Mouse (Mus musculus) gastrocnemius, adult 2 months (tissue): ENCODE measurements around the gene Med19. TPM values are rescaled to one million over a fixed set of nuclear protein-coding genes. Genes with fewer than 3 reads are reported as not detected.

ENCODE experiments used
- DNase-seq: peaks from one replicate; pipeline ENCODE4 v3.0.0; 2022
- H3K27ac ChIP-seq: fragments of 200-600 bp; 2 replicates; pipeline ENCODE4 v1.8.1; 2022; ENCODE audit warnings: mild to moderate bottlenecking
- H3K4me3 ChIP-seq: fragments of 200-600 bp; 2 replicates; pipeline ENCODE4 v1.8.1; 2022; ENCODE audit warnings: mild to moderate bottlenecking, moderate library complexity
- CTCF ChIP-seq: fragments of 200-600 bp; IDR thresholded peaks from 2 replicates; pipeline ENCODE4 v1.8.1; 2022; ENCODE audit warnings: antibody characterized with exemption, mild to moderate bottlenecking, moderate library complexity
- intact Hi-C: fragments of 180-260 bp; cut with DNase I; formaldehyde crosslinking; loops from one replicate; pipeline ENCODE4 v1.15.1; 2025
- total RNA-seq, 2 experiments: library from RNA; stranded (reverse); gene quantifications; 2 replicates each; pipeline ENCODE4 v1.2.3; 2021

Gene Med19
- total RNA-seq, 2 experiments from 2014 or later, result 6.8 to 7.9 TPM

DNA sequence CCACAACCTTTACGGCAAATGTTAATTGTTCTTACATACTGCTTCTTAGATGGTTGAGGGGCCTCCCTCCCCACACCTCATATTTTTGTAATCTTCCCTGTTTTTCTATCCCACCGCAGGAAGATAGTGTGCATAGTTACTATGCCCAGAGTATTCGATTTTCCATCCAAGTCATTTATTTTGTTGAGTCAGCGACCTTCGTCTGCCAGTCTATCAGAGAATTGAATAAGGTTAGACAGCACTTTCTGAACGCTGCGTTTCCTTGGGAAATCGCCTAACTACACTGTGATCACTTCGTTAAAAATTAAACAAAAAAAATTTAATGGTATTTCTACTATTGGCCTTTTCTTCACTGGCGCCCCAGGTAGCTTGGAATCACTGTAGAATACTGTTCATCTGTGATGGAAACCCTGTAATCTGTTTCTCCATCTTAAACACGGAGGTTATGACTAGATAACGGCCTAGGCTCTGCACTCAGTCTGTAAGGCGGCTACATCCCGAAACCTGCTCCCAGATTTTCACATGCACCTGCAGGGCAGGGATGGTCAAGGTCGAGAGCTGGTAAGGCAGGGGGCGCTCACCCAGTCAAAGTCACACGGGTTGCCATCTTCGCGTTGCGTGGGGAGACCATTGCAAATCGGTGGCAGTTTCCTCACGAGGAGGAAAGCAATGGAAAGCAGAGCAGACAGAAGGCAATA, 783 bp upstream of the Med19 start:
- DNase-seq, result no peak
- intact Hi-C loops, result loop anchor here (5.0 kb wide), 1 partner anchor 35 kb away; no protein-coding TSS in a partner anchor
- Histone ChIP-seq H3K4me3 (peak overlapping the region; percentile 73), H3K27ac (peak overlapping the region; percentile 70)
- peak; percentile 47 for TF ChIP-seq CTCF

DNA sequence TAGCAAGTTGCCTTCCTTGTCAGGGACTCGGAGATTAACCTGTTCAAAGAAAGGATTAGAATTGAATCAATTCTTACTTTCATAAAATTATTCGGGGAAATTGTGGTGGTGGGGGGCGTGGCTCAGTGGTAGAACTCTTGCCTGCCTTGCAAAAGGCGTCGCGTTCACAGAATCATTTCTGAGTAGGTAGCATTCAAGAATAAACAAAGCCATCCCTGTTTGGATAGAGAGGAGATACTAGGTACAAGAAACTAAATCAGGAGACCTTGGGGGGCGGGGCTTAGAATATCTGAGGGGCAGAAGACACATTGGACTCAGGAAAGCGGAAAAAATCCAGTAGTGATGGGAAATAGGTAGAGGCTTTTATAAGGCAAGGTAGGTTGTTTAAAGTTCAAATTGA, 814 bp downstream of the Med19 start, which contains the start of gene Tmx2:
Gene Tmx2 (minus strand): TSS at position 125 of the 400 bp plus-strand sequence.
- no peak for TF ChIP-seq CTCF
- Histone ChIP-seq H3K27ac (peak within 1 kb of the TSS; percentile 87), H3K4me3 (peak within 1 kb of the TSS; percentile 89)
- intact Hi-C loops, result loop anchor here (5.0 kb wide), 1 partner anchor 33 kb away; no protein-coding TSS in a partner anchor
- no peak for DNase-seq

DNA sequence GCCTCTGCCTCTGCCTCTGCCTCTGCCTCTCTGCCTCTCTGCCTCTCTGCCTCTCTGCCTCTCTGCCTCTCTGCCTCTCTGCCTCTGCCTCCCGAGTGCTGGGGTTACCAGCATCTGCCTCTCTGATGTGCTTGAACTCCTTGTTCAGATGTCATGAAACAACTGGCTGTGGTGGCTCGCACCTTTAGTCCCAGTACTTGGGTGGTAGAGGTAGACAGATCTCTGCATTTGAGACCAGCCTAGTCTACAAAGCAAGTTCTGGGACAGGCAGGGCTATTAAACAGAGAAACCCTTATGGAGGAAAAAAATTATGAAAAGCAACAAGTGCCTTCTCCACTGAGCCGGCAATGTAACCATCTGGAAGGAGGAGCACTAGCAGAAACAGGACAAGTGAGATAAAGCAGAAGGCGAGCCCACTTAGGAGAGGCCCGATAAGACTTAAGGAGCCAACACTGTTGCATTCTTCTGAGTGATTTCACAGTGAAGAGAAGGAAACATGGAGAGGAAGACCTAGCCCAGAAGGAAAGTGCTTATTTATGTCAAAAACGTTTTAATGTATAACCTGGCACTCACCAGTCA, 4.5 kb downstream of the Med19 start:
- H3K27ac ChIP-seq, result no peak overlapping the region
- DNase-seq, result no peak
- no peak for TF ChIP-seq CTCF
- no peak overlapping the region for H3K4me3 ChIP-seq
- intact Hi-C loops, result no loop called here

DNA sequence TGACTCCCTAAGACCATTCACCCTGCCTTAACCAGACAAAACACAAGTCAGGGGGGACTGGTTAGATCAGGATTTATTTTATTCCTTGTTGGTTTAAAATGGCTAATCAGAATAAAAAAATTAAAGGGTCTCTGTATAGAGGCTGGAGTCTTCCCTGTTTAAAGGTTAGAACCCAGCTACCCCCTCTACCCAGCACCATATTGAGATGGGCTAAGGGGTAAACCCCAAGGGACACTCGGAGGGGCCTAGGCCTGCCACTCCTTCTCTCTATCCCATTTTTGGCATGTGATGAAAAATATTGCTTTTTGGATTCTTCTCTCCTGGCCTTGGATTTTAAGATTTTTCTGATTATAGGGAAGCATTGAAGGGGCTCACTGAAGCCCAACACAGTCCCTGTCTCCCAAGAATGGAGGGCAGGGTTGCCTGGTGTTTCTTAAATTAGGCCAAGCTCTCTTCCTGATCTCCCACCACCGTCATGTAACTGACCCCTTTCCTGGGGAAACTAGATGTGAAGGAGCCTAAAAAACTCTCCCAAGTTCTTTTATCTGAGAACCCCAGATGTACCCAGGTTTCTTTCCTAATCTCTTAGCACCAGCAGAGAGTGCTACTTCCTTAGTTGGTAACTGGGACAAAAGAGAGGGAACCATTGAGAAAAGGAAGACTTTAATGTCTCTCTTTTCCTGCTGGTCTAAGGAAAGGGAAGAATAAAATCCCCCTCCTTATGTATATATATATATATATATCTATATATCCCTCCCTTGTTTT, 10.1 kb downstream of the Med19 start:
- Histone ChIP-seq H3K4me3 (no peak overlapping the region), H3K27ac (no peak overlapping the region)
- TF ChIP-seq CTCF, result no peak
- intact Hi-C loops, result no loop called here
- DNase-seq, result no peak

DNA sequence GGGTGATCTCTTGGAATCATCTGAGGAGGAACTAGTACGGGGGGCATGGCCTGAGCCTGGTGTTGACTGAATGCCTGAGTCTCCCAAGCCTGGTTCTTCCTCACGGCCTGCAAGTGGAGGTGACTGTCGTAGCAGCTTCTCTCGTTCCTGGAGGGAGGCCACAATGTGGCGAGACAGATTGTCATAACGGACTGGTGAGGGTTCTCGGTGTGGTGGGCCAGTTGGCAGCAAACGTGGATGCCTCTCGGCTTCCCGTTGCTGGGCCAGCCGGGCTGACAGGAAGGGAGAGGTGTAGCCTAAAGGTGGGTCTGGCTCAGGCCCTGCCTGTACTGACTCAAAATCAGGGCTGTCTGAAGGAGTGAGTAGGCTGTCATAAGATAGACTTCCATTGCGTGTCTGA, 11.8 kb downstream of the Med19 start:
- intact Hi-C loops, result no loop called here
- TF ChIP-seq CTCF, result no peak
- no peak for DNase-seq
- no peak overlapping the region for H3K27ac ChIP-seq
- H3K4me3 ChIP-seq, result no peak overlapping the region

DNA sequence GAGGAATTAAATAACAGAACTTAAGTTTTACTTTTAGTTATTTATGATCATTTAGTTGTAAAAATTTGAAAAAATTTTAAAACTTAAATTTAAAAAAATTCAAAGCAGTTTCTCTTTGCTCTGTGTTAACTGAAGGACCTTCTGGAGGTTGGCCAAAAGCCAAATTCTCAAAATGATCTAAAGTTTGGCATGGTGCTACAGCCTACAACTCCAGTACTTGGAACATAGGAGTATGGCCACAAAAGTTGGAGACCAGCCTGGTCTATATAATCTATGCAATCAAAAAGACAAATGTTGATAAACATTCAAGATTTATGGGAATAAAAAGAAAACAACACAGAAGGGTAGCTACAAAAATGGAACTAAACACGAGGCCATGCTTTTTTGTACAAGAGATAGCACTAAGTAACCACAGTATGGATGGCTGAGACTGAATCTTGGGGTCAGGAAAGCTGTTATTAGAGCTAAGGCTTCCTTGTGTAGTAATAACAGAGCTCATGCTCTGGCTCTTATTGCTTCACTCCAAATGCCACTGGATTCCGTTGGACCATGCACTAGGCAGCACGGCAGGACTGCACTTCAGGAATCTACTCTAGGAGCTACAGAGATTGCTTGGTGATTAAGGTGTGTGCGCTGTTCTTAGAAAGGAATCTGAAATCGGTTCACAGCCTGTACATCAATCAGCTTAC, 16.9 kb downstream of the Med19 start:
- no peak for TF ChIP-seq CTCF
- intact Hi-C loops, result no loop called here
- no peak overlapping the region for H3K4me3 ChIP-seq
- H3K27ac ChIP-seq, result no peak overlapping the region
- no peak for DNase-seq

DNA sequence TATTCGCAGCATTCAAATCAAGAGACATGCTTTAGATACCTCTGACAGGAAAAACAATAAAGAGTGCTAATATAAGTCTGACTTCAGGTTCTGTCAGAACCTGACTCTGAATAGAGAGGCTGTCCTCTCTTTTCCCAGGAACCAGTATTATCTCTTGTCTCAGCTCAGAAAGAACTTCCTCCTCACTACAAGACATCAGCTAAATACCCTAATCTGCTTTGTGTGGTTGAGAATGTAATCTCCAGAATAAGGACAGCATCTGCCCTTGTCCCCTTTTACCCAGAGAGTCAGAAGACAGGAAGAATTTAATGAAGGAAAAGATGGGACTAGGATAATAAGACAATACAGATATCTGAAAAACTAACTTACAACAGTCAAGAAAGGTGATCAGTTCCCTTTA, 25.3 kb downstream of the Med19 start:
- intact Hi-C loops, result no loop called here
- DNase-seq, result no peak
- Histone ChIP-seq H3K27ac (no peak overlapping the region), H3K4me3 (no peak overlapping the region)
- no peak for TF ChIP-seq CTCF

DNA sequence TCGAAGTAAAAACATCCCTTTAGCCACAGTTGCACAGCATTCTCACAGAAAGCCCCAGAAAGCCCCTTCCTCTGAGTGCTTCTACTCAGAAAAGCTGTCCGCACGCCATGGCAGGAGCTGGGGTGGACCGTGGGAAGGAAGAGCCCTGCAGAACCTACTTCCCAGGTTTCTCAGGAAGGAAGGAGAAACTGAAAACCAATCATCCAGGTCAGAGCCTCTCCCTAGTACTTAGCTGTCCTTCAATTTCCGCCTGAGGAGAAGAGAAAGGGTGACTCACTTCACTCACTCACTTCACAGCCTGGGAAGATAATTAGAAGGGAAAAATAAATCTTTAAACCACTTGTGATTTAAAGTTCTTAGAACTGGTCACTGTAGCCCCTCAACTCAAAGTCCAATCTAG, 26.1 kb downstream of the Med19 start:
- no peak for DNase-seq
- no peak overlapping the region for H3K4me3 ChIP-seq
- intact Hi-C loops, result no loop called here
- no peak overlapping the region for H3K27ac ChIP-seq
- TF ChIP-seq CTCF, result no peak

DNA sequence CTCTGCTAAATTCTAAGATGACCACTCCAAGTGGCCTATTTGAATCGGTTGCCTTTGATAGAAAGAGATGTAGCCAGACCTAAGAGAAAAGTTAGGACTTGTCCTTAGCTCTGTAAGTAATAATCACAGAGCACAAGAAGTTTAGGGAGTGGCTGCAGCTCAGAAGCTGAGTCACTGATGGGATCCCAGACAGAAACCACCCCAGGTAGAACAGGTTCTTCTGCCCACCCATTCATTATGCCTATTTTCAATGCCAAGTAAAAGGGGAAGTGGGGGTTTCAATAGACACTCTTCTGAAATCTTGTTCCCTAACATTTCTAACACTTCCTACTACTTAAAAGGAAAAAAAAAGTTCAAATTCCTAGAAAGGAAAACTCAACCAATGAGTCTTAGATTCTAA, 27.1 kb downstream of the Med19 start:
- Histone ChIP-seq H3K4me3 (no peak overlapping the region), H3K27ac (no peak overlapping the region)
- DNase-seq, result no peak
- TF ChIP-seq CTCF, result no peak
- intact Hi-C loops, result no loop called here

DNA sequence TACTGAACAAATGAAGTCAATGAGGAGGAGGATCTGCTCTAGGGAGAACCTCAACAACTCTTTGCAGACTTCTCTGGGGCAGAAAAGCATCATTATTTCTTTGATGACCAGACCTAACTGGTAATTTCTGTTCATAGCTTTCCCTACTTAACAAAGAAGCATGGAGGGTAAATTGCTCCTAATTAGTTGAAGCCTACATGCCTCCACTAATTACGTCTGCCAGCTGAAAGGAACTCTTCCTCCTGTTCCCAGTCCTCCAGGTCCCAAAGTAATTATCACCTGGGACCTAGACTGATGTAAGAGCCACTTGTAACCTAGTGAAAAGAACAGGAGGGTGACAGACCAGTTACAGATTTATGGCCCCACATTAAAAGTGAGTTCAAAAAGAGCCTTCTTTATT, 29.3 kb downstream of the Med19 start:
- no peak for TF ChIP-seq CTCF
- H3K27ac ChIP-seq, result no peak overlapping the region
- DNase-seq, result no peak
- intact Hi-C loops, result no loop called here
- H3K4me3 ChIP-seq, result no peak overlapping the region

DNA sequence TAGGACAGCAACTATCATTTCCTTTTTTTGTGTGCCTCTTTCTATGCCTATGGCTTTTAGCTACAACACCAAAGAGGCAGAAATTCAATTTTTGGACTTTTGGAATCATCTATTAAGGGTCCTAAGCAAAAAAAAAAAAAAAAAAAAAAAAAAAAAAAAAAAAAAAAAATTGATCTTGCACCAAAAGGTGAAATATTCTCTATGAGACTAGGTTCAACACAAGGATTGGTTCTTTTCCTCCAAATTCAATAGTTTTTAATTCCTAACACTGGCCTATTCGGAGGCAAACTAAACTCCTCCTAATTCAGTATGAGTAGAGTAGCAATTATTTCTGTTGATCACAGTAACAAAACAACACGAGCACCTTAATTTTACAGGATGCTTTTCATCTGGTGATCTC, 33.7 kb downstream of the Med19 start:
- no peak for TF ChIP-seq CTCF
- no peak overlapping the region for H3K27ac ChIP-seq
- intact Hi-C loops, result loop anchor here (5.0 kb wide), 1 partner anchor 35 kb away; the partner anchor contains the start of genes Gm28635, Med19 and Tmx2
- H3K4me3 ChIP-seq, result no peak overlapping the region
- no peak for DNase-seq

DNA sequence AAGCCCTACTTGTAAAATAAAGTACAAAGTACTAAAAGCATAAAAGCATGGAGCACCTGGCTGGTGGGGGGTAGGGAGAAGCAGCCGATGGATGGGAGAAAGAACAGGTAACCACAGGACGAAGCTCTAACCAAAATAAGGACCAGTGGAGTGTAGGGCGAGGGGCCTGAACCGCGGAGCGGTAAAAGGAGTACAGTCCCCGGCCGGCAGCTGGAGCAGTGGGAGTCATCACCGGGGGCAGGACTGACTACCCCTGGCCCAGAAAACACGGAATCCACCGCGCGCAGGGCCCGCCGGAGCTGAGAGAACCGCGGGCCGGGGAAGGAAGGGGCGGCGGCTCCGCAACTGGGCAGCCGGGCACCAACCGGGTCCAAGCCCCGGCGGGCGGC, 36.2 kb downstream of the Med19 start:
- H3K27ac ChIP-seq, result peak overlapping the region; percentile 95
- intact Hi-C loops, result loop anchor here (5.0 kb wide), 1 partner anchor 37 kb away; the partner anchor contains the start of genes Gm28635, Med19 and Tmx2
- DNase-seq, result no peak
- TF ChIP-seq CTCF, result no peak
- H3K4me3 ChIP-seq, result peak overlapping the region; percentile 98
